Mouse (Mus musculus) intestine, embryonic 16.5 days (tissue): ENCODE measurements around the gene Col5a3. TPM values are rescaled to one million over a fixed set of nuclear protein-coding genes. Genes with fewer than 3 reads are reported as not detected.
A peak's percentile ranks its signal among the peaks of the same experiment; 100 is the strongest.

Experiments used
- ATAC-seq: fragments of 200-750 bp; cut with Nextera tagmentation; 2 replicates; pipeline ENCODE4 v1.8.0; 2017; ENCODE audit warnings: moderate TSS enrichment, moderate library complexity
- H3K27ac ChIP-seq: fragments of 300-500 bp; sonication (generic); 2 replicates; pipeline ENCODE4 v1.5.1; 2014; ENCODE audit warnings: mild to moderate bottlenecking, low read length
- H3K27me3 ChIP-seq: fragments of 300-500 bp; sonication (generic); replicated peaks from 2 replicates; pipeline ENCODE4 v1.6.1; 2014; ENCODE audit warnings: low read length, control low read depth, mixed read lengths; ENCODE audit not compliant: control insufficient read depth, insufficient read depth
- H3K36me3 ChIP-seq: fragments of 300-500 bp; sonication (generic); 2 replicates; pipeline ENCODE4 v1.6.1; 2014; ENCODE audit warnings: low read length, control low read depth; ENCODE audit not compliant: control insufficient read depth, insufficient read depth
- H3K4me1 ChIP-seq: fragments of 300-500 bp; sonication (generic); 2 replicates; pipeline ENCODE4 v1.6.1; 2014; ENCODE audit warnings: low read length, control low read depth, mixed read lengths; ENCODE audit not compliant: control insufficient read depth, insufficient read depth
- H3K4me2 ChIP-seq: fragments of 300-500 bp; sonication (generic); 2 replicates; pipeline ENCODE4 v1.6.1; 2014; ENCODE audit warnings: low read depth, low read length, control low read depth
- H3K4me3 ChIP-seq: fragments of 300-500 bp; sonication (generic); 2 replicates; pipeline ENCODE4 v1.5.1; 2014; ENCODE audit warnings: mild to moderate bottlenecking, low read length
- H3K9ac ChIP-seq: fragments of 300-500 bp; sonication (generic); 2 replicates; pipeline ENCODE4 v1.6.1; 2014; ENCODE audit warnings: low read depth, low read length
- H3K9me3 ChIP-seq: fragments of 300-500 bp; sonication (generic); 2 replicates; pipeline ENCODE4 v1.6.1; 2016; ENCODE audit warnings: low read length, control low read depth; ENCODE audit not compliant: control insufficient read depth
- WGBS: fragments of 180-500 bp; shearing (Covaris S2); extraction: QIAGEN DNeasy Blood & Tissue Kit; methylation state at CpG from one replicate; pipeline ENCODE4 v1.1.7; 2014; 5-methylcytosine and 5-hydroxymethylcytosine counted together
- polyA plus RNA-seq: library from polyadenylated mRNA; unstranded; fragments of >200 nt; fragmentation: Nextera tagmentation; extraction: Ambion mirVana; gene quantifications from 2 replicates; pipeline ENCODE4 v1.2.1, GENCODE M21; 2015

The Col5a3 gene
- polyA plus RNA-seq, 1 experiment from 2014 or later: 1.8 TPM

DNA sequence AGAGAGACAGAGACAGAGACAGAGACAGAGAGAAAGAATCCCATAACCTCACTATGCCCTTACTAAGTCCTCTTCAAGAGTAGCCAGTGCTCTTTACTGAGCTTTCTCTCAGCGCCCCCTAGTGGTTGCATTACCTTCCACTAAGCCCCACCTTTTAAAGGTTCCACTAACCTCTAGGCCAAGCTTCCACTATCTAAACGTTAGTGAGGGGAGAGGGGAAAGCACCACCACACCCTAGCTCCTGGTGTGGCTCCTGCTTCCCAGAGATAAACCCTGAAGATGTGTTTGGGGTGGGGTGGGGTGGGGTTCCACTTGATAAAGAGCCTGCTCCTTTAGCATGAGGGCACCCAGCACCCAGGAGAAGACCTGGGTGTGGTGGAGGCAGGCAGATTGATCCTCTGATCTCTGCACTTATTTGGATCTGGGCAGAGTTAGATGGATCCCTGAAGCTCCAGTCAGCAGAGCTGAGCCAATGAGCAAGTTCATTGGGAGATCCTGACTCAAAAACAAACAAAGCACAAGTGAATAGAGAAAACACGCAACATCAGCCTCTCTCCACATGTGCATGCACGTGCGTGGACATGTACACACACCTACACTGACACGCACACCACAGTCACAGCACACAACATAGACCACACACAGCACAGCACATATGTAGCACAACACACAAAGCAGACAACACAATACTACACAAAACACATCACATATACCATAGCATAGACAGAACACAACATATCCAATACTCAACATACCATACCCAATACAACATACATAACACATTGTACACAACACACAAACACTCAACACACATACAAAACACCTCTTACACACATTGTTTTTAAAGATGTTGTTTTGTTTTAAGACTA lies 57.5 kb downstream of the Col5a3 start:
- Histone ChIP-seq H3K27ac (no peak overlapping the region), H3K27me3 (no peaks in the 10 kb centered on the region), H3K4me3 (no peak overlapping the region), H3K9ac (no peak overlapping the region), H3K36me3 (no peaks in the 10 kb centered on the region), H3K4me2 (no peak overlapping the region), H3K4me1 (no peaks in the 10 kb centered on the region), H3K9me3 (no peaks in the 10 kb centered on the region)
- peak; percentile 61 for ATAC-seq
- 55% methylated on average over 6 of the region's 6 CpGs for WGBS

DNA sequence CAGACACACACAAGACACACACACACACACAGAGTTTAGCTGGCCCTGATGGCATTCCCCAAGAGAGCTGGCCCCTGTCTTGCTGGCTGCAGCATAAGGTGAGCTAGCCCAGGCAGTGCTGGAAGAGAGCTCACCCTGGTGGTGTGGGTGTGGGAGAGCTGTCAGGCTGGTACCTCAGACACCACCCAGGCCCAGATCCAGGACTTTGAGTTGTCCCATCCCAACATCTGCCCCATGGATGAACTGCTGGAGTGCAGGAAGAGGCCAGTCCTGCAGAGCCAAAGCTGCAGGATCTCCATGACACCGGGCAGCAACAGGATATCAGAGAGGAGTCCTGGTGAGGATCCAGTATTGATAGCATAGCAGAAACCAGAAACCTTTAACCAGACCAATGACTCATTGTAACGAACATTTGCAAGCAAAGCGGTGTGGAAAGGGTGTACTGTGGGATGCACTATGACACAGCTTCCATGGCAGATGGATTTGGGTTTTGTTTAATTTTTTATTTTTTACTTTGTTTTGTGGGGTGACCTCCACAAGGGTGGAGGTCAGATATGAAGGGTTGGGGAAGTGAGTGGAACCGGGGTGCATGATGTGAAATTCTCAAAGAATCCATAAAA lies 58.7 kb downstream of the Col5a3 start:
- no peaks in the 10 kb centered on the region for H3K4me1 ChIP-seq
- WGBS: 87% methylated on average over 4 of the region's 4 CpGs
- no peak overlapping the region for H3K4me2 ChIP-seq
- no peaks in the 10 kb centered on the region for H3K27me3 ChIP-seq
- H3K4me3 ChIP-seq: no peak overlapping the region
- no peaks in the 10 kb centered on the region for H3K9me3 ChIP-seq
- H3K9ac ChIP-seq: no peak overlapping the region
- H3K36me3 ChIP-seq: no peaks in the 10 kb centered on the region
- no peak for ATAC-seq
- no peak overlapping the region for H3K27ac ChIP-seq

DNA sequence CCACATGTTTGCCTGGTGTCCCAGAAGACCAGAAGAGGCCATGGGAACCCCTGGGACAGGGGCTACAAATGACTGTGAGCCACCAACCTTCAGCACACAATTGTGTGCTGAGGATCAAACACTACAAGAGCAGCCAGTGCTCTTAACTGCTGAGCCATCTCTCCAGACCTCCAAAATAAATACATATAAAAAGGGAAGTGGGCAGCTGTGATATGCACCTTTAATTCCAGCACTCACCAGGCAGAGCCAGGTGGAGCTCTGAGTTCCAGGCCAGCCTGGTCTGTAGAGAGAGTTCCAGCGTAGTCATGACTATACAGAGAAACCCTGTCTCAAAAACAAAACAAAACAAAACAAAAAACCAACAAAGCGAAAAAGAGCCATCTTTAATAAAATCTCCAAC lies 60.5 kb downstream of the Col5a3 start:
- Histone ChIP-seq H3K36me3 (no peaks in the 10 kb centered on the region), H3K4me3 (no peak overlapping the region), H3K4me1 (no peaks in the 10 kb centered on the region), H3K9ac (no peak overlapping the region), H3K9me3 (no peaks in the 10 kb centered on the region), H3K27ac (no peak overlapping the region), H3K27me3 (no peaks in the 10 kb centered on the region), H3K4me2 (no peak overlapping the region)
- no peak for ATAC-seq
- 81% methylated on average over 2 of the region's 2 CpGs for WGBS

DNA sequence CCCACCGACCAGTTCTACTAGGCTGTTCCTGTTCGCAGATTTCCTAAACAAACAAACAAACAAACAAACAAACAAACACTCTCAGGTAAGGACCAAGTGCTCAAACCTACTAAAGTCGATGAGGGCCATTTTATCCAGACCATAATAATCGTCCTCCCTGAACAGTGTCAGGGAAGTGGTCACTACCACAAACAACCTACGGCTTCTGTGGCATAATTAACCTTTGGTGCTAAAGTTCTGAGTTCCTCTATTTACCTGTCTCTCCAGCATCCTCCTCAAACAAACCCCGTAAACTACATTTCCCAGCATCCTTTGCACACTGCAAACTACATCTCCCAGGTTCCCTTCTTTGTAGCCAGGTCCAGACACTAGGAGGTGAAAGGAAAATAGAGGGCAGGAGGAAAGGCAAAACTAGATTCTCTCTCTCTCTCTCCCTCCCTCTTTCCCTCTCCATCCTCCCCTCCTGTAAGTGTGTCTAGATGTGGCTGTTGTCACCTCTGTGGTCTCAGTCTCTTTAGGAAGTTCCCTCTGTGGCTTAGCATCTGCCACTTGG lies 63.3 kb downstream of the Col5a3 start:
- 57% methylated on average over 6 of the region's 6 CpGs for WGBS
- Histone ChIP-seq H3K4me2 (no peak overlapping the region), H3K27ac (no peak overlapping the region), H3K27me3 (0 out of 2 replicates have a peak, but pooled peaks cover 4% of the 10 kb centered on the region), H3K9me3 (no peaks in the 10 kb centered on the region), H3K4me1 (no peaks in the 10 kb centered on the region), H3K36me3 (no peaks in the 10 kb centered on the region), H3K4me3 (no peak overlapping the region), H3K9ac (no peak overlapping the region)
- ATAC-seq: peak; percentile 32; the same call in 1 of the 2 replicates

DNA sequence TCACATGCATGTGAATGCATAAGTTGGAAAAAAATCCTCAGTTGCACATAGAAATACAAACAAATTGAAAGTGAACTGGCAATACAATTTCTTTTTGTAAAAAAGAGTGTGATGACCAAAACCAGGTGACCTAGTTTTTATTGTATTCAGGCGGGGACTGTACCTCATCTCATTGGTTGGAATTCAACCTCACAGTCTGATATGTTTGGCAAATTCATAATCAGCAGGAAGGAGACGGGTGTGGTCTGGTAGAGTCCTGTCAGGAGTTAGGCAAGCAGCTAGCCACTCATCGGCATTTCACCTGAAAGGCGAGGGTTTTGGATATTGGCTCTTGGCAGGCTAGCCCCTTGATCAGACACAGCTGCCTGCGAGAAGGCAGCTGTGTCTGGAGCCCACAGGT lies 65.7 kb downstream of the Col5a3 start:
- no peak overlapping the region for H3K9ac ChIP-seq
- H3K4me1 ChIP-seq: peaks cover 8% of the 10 kb centered on the region; the same call in 1 of the 2 replicates
- ATAC-seq: no peak
- H3K9me3 ChIP-seq: no peaks in the 10 kb centered on the region
- 54% methylated on average over 5 of the region's 5 CpGs for WGBS
- no peaks in the 10 kb centered on the region for H3K36me3 ChIP-seq
- no peak overlapping the region for H3K4me3 ChIP-seq
- no peak overlapping the region for H3K27ac ChIP-seq
- H3K27me3 ChIP-seq: peaks cover 26% of the 10 kb centered on the region
- H3K4me2 ChIP-seq: no peak overlapping the region

DNA sequence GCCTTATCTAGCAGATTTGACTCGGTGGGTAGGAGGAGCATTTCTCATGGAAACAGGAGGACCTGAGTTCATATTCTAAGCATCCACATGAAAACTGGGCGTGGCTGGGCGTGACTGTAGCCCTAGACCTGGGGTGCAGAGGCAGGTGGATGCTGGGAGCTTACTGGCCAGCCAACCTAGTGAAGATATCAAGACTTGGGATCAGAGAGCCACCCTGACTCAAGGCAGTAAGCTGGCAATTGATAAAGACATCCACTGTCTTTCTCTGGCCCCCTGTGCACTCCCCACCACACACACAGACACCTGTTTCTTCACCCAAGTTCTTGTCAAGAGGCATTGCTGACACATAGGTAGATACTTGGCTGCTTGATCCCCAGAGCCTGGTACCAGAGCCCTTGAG lies 66.3 kb downstream of the Col5a3 start:
- no peak overlapping the region for H3K4me2 ChIP-seq
- no peaks in the 10 kb centered on the region for H3K9me3 ChIP-seq
- H3K27me3 ChIP-seq: peaks cover 32% of the 10 kb centered on the region
- H3K9ac ChIP-seq: no peak overlapping the region
- peaks cover 8% of the 10 kb centered on the region; the same call in 1 of the 2 replicates for H3K4me1 ChIP-seq
- H3K36me3 ChIP-seq: no peaks in the 10 kb centered on the region
- WGBS: 77% methylated on average over 3 of the region's 3 CpGs
- H3K4me3 ChIP-seq: no peak overlapping the region
- H3K27ac ChIP-seq: no peak overlapping the region
- ATAC-seq: no peak

DNA sequence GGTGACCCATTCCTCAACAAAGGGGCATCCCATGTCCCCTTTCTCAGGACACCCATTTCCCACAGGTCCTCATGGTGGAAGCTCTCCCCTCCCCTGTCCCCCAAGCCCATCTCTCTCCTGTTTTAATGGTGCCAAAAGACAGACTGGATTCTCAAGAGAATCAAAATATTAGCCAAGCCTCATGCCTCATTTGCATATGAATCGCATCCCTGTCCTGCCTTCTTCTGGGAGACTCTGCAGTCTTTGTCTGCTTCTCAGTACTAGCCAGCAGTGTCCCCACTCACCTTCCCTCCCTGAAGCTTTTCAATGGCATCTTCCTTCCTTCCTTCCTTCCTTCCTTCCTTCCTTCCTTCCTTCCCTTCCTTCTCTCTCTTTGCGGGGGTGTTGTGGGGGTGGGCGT lies 67.2 kb downstream of the Col5a3 start:
- Histone ChIP-seq H3K36me3 (no peaks in the 10 kb centered on the region), H3K4me3 (no peak overlapping the region), H3K27ac (no peak overlapping the region), H3K9ac (no peak overlapping the region), H3K4me2 (no peak overlapping the region), H3K27me3 (peaks cover 34% of the 10 kb centered on the region), H3K4me1 (peaks cover 8% of the 10 kb centered on the region; the same call in 1 of the 2 replicates), H3K9me3 (no peaks in the 10 kb centered on the region)
- WGBS: 7% methylated on average over 3 of the region's 3 CpGs
- no peak for ATAC-seq

DNA sequence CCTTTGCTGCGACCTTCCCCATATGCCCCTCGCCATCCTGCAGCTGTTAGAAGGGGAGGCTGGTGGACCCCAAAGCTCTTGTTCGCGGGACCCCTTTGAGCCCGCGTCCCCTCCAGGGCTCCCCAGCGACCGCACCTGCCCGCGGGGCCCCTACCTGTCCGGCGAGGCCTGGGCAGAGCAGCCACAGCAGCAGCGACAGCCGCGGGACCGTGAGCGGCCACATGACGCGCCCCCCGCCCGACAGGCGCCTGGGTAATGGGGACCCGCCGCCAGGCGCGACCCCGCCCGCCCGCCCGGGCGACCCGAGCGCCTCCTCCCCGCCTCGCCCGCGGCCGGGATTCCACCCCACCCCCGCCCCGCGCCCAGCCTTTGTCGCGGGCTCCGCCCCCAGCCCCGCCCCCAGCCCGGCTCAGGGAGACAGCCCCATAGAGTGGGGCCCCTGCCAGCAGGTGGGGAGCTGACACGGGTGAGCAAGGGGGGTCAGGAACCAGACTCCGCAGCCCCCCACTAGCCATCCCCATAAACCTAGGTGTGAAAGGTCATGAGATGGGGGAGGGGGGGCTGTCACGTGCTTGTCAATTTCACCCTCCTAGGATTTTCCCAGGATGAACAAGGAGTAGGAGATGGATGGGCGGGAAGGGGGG lies 68.7 kb downstream of the Col5a3 start, which contains the start of gene Olfm2:
TSS of gene Olfm2 (minus strand) at position 333 of the 644 bp plus-strand sequence.
- H3K9me3 ChIP-seq: no peaks in the 10 kb centered on the region
- H3K4me1 ChIP-seq: peaks cover 8% of the 10 kb centered on the region; the same call in 1 of the 2 replicates
- WGBS: under 1% methylated on average over 41 of the region's 50 CpGs
- H3K9ac ChIP-seq: peak within 1 kb of the TSS; percentile 62
- no peaks in the 10 kb centered on the region for H3K36me3 ChIP-seq
- peak within 1 kb of the TSS; percentile 52 for H3K4me3 ChIP-seq
- H3K27ac ChIP-seq: no peak within 1 kb of the TSS
- peak within 1 kb of the TSS; percentile 85 for H3K4me2 ChIP-seq
- ATAC-seq: peak; percentile 68
- peaks cover 34% of the 10 kb centered on the region for H3K27me3 ChIP-seq
